Mouse (Mus musculus): Measurements from ENCODE around the gene Usp24. TPM values are rescaled to one million over a fixed set of nuclear protein-coding genes. Genes with fewer than 3 reads are reported as not detected.
A peak's percentile ranks its signal among the peaks of the same experiment; 100 is the strongest.

Gene Usp24
- polyA plus RNA-seq, 1 experiment from 2014 or later: 9.7 TPM

- Histone ChIP-seq H3K4me2 (no peak overlapping the region), H3K9ac (no peak overlapping the region), H3K9me3 (no peaks in the 10 kb centered on the region), H3K4me3 (replicated peaks) (no peak overlapping the region), H3K27me3 (replicated peaks) (0 out of 2 replicates have a peak, but pooled peaks cover 11% of the 10 kb centered on the region), H3K4me1 (peaks cover 19% of the 10 kb centered on the region), H3K36me3 (no peaks in the 10 kb centered on the region), H3K27ac (no peak overlapping the region)
- ATAC-seq (ENCODE audit: insufficient read depth, low FRiP score, low read depth): no peak
- 81% methylated on average over 13 of the region's 13 CpGs for WGBS
Observed at GRCm38 (mm10) chr4:106467420-106468110, 151.6 kb downstream of the Usp24 start.

DNA sequence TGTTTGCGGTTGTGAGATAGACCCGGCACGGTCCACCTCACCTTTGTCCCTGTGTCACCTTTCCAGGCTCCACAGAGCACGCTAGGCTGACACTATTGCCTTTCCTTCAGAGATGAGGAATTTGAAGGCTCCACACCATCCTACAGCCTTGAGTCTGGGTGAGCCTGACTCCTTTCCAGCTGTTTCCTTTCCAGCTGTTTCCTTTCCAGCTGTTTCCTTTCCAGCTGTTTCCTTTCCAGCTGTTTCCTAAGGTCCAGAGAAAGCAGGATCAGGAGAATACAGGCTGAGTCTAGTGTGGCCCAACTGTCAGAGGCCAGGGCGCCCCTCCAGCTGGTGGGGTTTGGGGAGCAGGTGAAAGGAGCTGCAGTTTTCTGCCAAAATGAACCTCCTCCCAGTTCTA lies 154.9 kb downstream of the Usp24 start:
- no peaks in the 10 kb centered on the region for H3K4me1 ChIP-seq
- no peak for ATAC-seq (ENCODE audit: insufficient read depth, low FRiP score, low read depth)
- H3K27me3 ChIP-seq (replicated peaks): no peaks in the 10 kb centered on the region
- no peak overlapping the region for H3K4me3 ChIP-seq (replicated peaks)
- no peaks in the 10 kb centered on the region for H3K36me3 ChIP-seq
- no peak overlapping the region for H3K4me2 ChIP-seq
- 62% methylated on average over 5 of the region's 5 CpGs for WGBS
- no peak overlapping the region for H3K9ac ChIP-seq
- H3K9me3 ChIP-seq: no peaks in the 10 kb centered on the region
- no peak overlapping the region for H3K27ac ChIP-seq

DNA sequence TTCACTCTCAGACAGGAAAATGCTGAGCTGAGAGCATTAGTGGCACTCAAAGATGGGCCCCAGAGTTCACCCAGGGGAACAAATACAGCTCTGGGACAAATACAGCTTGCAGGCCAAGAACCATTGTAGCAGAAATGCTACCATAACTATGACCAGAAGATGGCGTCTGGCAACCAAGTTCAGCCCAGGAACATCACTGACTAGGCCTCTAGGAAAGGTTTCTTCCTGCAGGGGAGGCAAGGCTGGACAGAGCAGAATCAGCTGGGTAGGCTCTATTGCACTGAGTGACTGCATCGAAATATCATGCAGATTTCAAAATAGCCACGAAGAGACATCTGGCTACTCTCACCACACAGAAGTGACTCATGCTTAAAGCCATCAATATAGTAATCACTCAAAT lies 156.3 kb downstream of the Usp24 start:
- no peaks in the 10 kb centered on the region for H3K4me1 ChIP-seq
- no peak overlapping the region for H3K27ac ChIP-seq
- no peaks in the 10 kb centered on the region for H3K36me3 ChIP-seq
- H3K9ac ChIP-seq: no peak overlapping the region
- WGBS: 9% methylated on average over 3 of the region's 3 CpGs
- H3K9me3 ChIP-seq: no peaks in the 10 kb centered on the region
- no peak overlapping the region for H3K4me2 ChIP-seq
- H3K27me3 ChIP-seq (replicated peaks): no peaks in the 10 kb centered on the region
- ATAC-seq (ENCODE audit: insufficient read depth, low FRiP score, low read depth): no peak
- H3K4me3 ChIP-seq (replicated peaks): no peak overlapping the region

DNA sequence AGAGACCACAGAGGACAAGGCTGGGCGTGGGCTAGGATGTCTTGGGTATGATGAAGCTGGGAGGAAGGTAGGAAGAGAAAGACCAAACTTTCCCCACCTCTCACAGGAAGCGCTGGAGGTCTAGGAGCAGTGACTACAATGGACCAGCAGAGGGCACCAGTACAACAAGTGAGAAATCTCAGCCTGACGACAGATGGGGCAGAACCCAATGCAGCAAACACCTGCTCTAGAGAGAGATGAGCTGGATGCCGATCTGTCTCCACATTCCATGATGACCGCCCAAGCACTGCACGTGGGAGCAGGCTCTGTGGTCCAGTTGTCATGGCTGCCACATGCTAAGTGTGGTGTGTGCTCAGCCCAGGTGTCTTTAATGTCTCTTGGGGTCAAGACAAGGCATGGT lies 158.2 kb downstream of the Usp24 start:
- no peaks in the 10 kb centered on the region for H3K9me3 ChIP-seq
- no peak overlapping the region for H3K4me2 ChIP-seq
- H3K36me3 ChIP-seq: no peaks in the 10 kb centered on the region
- ATAC-seq (ENCODE audit: insufficient read depth, low FRiP score, low read depth): no peak
- H3K27ac ChIP-seq: no peak overlapping the region
- H3K27me3 ChIP-seq (replicated peaks): no peaks in the 10 kb centered on the region
- no peak overlapping the region for H3K9ac ChIP-seq
- no peak overlapping the region for H3K4me3 ChIP-seq (replicated peaks)
- 2% methylated on average over 6 of the region's 6 CpGs for WGBS
- H3K4me1 ChIP-seq: no peaks in the 10 kb centered on the region

GRCm38 (mm10) chr4:106480545-106480944 lies 164.5 kb downstream of the Usp24 start:
- Histone ChIP-seq H3K4me2 (no peak overlapping the region), H3K4me3 (replicated peaks) (no peak overlapping the region), H3K27ac (no peak overlapping the region), H3K9me3 (no peaks in the 10 kb centered on the region), H3K27me3 (replicated peaks) (no peaks in the 10 kb centered on the region), H3K9ac (no peak overlapping the region), H3K4me1 (no peaks in the 10 kb centered on the region), H3K36me3 (no peaks in the 10 kb centered on the region)
- no peak for ATAC-seq (ENCODE audit: insufficient read depth, low FRiP score, low read depth)
- WGBS: 77% methylated on average over 3 of the region's 3 CpGs

GRCm38 (mm10) chr4:106483215-106483727 lies 167.3 kb downstream of the Usp24 start:
- Histone ChIP-seq H3K4me2 (no peak overlapping the region), H3K4me3 (replicated peaks) (no peak overlapping the region), H3K36me3 (no peaks in the 10 kb centered on the region), H3K9ac (no peak overlapping the region), H3K9me3 (no peaks in the 10 kb centered on the region), H3K27me3 (replicated peaks) (no peaks in the 10 kb centered on the region), H3K27ac (no peak overlapping the region), H3K4me1 (no peaks in the 10 kb centered on the region)
- ATAC-seq (ENCODE audit: insufficient read depth, low FRiP score, low read depth): no peak
- WGBS: 54% methylated on average over 7 of the region's 7 CpGs

DNA sequence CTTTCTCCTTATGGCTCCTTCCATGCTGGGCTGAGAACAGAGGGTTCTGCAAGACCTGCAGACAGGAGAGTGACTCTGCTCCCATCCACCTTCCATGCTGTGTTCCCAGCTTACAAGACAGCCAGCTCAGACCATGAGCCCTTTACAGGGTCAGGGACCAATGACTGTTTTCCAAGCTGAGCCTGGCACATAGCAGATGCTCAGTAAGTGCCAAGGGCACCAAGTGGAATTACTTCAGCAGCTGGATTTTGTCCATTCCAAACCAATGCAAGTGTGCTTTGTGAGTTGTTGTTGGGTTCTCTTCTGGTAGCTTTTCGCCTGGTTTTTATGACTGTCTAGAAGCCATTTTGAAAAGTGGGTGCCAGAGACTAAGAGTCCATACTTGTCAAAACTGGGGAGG lies 167.8 kb downstream of the Usp24 start:
- no peaks in the 10 kb centered on the region for H3K9me3 ChIP-seq
- no peak overlapping the region for H3K4me2 ChIP-seq
- ATAC-seq (ENCODE audit: insufficient read depth, low FRiP score, low read depth): no peak
- H3K36me3 ChIP-seq: no peaks in the 10 kb centered on the region
- no peak overlapping the region for H3K27ac ChIP-seq
- no peak overlapping the region for H3K4me3 ChIP-seq (replicated peaks)
- no peaks in the 10 kb centered on the region for H3K27me3 ChIP-seq (replicated peaks)
- H3K4me1 ChIP-seq: no peaks in the 10 kb centered on the region
- 78% methylated on average over 1 of the region's 1 CpGs for WGBS
- H3K9ac ChIP-seq: no peak overlapping the region

DNA sequence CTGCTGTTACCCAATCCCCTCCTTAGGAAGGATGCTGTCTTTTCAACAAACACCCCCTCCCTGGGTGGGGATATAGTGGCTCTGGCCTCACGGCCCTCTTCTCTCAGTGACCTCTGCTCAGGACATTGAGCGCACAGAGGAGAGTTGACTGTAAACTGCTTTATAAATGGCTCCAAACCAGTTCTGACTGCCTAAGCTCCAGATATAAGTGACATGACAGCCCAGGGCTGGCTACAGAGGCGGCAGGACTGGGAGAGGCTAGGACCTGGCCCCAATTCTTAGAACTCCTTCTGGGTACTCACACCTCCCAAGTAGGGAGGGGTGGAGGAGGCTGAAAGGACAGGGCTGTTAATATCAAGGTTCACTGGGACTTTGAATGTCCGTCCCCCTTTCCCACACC lies 174.6 kb downstream of the Usp24 start:
- 0 out of 2 replicates have a peak, but pooled peaks have one; percentile 24 for ATAC-seq (ENCODE audit: insufficient read depth, low FRiP score, low read depth)
- WGBS: 52% methylated on average over 4 of the region's 4 CpGs
- Histone ChIP-seq H3K36me3 (no peaks in the 10 kb centered on the region), H3K27me3 (replicated peaks) (no peaks in the 10 kb centered on the region), H3K9me3 (no peaks in the 10 kb centered on the region), H3K9ac (no peak overlapping the region), H3K4me1 (no peaks in the 10 kb centered on the region), H3K4me2 (no peak overlapping the region), H3K4me3 (replicated peaks) (no peak overlapping the region), H3K27ac (no peak overlapping the region)

Other genes starting within 250 kb of the Usp24 start
- 41.5 and 45.7 TPM in 2 replicates for gene Pcsk9, start 148.1 kb downstream of the Usp24 start, polyA plus RNA-seq (2015; fragmentation: Nextera tagmentation; extraction: Ambion mirVana)
- not detected in 2 replicates for gene Bsnd, start 176.1 kb downstream of the Usp24 start, polyA plus RNA-seq (2015; fragmentation: Nextera tagmentation; extraction: Ambion mirVana)
- gene Dhcr24, start 244.8 kb downstream of the Usp24 start, polyA plus RNA-seq (2015; fragmentation: Nextera tagmentation; extraction: Ambion mirVana): 6.3 and 7.7 TPM in 2 replicates